Mouse (Mus musculus) testis, adult 10 weeks (tissue): ENCODE measurements around the gene Rassf10. TPM values are rescaled to one million over a fixed set of nuclear protein-coding genes. Genes with fewer than 3 reads are reported as not detected.

Source experiments
- polyA plus RNA-seq: library from polyadenylated mRNA; stranded (reverse); fragments of 350-450 nt; fragmentation: Illumina TruSeq; extraction: RNeasy Lipid Tissue Mini Kit (QIAGEN cat#74804); gene quantifications from one replicate; pipeline ENCODE4 v1.2.3, GENCODE M21; 2014; ENCODE audit warnings: low read depth, low replicate concordance

Gene Rassf10
- polyA plus RNA-seq: 0.64 TPM

DNA sequence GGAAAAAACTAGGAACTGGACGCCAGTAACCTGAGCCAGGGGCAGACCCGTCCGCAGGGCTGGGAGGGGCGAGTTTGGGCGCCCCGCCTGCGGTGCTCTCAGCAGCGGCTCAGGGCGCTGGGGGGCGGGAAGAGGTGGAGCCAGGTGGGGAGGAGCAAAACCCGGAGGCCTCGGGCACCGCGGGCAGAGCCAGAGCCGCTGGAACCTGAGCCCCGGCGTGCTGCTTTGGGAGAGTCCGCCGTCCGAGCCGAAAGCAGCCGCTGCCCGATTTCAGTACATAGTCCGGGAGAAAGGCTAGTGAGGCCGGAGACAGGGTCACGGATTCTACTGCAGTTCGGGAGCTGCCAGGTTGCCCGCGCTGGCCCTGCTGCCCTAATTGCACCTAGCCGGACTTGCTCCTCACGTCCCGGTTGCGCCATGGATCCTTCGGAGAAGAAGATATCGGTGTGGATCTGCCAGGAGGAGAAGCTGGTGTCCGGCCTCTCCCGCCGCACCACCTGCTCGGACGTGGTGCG, at the start of gene Rassf10:
TSS of gene Rassf10 (plus strand) at position 186 of the 515 bp plus-strand sequence.

